Mouse (Mus musculus) mature B cell (primary cell): ENCODE results near the gene Sept9.

Source experiments
- in situ Hi-C: fragments of 300-500 bp; cut with MboI; formaldehyde crosslinking; loops from 2 replicates; pipeline ENCODE4 v1.14.3; 2019

Sept9 gene

GRCm38 (mm10) chr11:117176304-117176703 is 23.2 kb upstream of the Sept9 start:
- in situ Hi-C loops, result loop anchor here (5.0 kb wide), 1 partner anchor 114 kb away; no protein-coding TSS in a partner anchor

- in situ Hi-C loops, result loop anchor here (5.0 kb wide), 1 partner anchor 115 kb away; no protein-coding TSS in a partner anchor
Observed at GRCm38 (mm10) chr11:117176900-117177299, 22.6 kb upstream of the Sept9 start.

- in situ Hi-C loops, result loop anchor here (5.0 kb wide), 1 partner anchor 115 kb away; no protein-coding TSS in a partner anchor
Observed at GRCm38 (mm10) chr11:117177303-117177979, 22.0 kb upstream of the Sept9 start.

DNA sequence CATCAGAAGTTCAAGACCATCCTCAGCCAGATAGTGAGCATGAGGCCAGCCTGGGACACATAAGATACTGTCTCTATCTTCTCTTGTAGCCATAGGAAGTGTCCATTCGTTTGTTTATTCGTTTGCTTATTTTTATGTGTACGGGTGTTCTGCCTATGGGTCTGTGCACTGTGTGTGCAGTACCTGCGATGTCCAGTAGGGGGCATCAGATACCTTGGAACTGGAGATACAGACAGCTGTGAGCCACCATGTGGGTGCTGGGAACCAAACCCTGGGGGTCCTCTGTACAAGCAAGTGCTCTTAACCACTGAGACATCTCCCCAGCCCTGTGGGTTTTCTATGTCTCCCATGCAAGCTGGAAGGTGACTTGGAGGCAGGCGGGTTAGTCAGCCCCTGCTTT is 19.6 kb upstream of the Sept9 start:
- in situ Hi-C loops, result loop anchor here (5.0 kb wide), 1 partner anchor 118 kb away; no protein-coding TSS in a partner anchor

- in situ Hi-C loops, result no loop called here
Observed at GRCm38 (mm10) chr11:117182808-117183207, 16.7 kb upstream of the Sept9 start.

- in situ Hi-C loops, result no loop called here
Observed at GRCm38 (mm10) chr11:117183299-117183698, 16.2 kb upstream of the Sept9 start.

- in situ Hi-C loops, result no loop called here
Observed at GRCm38 (mm10) chr11:117183841-117184240, 15.6 kb upstream of the Sept9 start.

- in situ Hi-C loops, result no loop called here
Observed at GRCm38 (mm10) chr11:117185076-117185933, 14.2 kb upstream of the Sept9 start.

DNA sequence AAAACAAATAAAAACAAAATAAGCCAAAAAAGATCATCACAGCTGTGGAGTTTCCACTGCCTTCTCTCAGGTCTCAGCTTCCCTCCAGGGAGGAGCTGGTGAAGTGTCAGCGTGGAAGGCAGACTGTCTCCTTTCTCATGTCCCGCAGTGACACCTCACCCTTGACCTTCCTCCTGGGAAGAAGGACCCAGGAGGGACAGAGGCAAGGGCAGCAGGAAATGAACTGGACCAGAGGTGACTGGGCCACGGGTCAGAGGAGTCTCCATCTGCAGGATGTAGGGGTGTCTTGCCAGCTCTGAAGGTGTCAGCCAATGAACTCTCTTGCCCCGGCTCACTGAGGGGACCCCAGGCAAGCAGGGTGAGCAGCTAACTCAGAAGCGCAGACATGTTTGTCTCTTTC is 7.9 kb upstream of the Sept9 start:
- in situ Hi-C loops, result no loop called here

DNA sequence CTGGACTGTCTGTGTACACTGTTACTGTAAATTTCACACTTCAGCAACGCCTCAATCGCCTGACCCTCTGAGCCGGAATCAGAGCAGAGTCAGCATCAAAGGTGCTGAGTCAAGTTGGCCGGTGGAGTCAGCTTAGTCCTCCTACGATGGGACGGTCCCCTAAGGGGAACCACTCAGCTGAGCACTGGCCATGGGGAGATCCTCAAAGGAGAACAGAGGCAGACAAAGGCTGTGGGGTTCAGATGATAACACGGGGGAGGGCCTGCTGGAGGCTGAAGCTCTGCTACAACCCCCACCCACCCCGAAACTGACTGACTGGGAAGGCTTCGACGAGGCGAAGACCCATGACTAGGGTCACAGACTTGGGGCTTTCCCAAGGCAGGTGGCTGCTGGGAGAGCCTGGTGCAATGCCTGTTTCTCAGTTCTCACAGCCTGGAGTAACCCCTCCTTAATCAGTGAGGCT is 5.0 kb upstream of the Sept9 start:
- in situ Hi-C loops, result no loop called here

- in situ Hi-C loops, result no loop called here
Observed at GRCm38 (mm10) chr11:117195616-117196015, 3.8 kb upstream of the Sept9 start.

DNA sequence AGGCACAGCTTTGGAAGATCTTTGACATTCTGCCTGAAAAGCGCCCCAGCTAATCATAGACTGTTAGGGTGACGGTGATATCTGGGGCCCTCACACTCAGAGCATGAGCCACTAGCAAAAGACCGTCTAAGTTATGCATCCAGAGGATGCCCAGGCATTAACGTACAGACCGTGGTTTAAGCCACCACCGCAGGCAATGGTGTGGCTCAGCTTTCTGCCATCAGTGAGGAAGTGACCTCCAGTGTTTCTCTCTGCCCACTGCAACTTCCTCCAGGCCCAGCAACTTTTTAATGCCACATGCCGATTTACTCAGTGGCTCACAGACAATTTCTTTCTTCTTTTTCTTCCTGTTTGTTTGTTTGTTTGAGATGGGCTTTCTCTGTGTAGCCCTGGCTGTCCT is 2.8 kb upstream of the Sept9 start:
- in situ Hi-C loops, result no loop called here

DNA sequence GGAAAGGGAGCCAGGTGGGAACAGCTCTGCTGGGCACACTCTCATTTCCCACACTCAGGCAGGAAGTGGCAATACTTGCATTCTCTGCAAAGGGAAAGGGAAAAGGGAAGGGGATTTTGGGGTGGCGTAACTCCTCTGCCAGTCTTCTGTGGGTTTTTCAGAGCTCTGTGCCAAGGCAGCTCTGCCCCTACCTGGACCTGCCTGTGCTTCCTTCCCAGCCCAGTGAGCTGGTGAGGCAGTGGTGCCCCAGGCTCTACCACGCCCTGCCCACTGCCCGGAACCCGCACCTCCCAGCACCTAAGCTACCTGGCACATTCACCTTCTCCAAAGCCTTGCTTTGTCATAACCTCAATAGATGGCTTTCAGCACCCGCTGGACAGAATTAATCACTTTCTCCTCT is 1.3 kb upstream of the Sept9 start:
- in situ Hi-C loops, result no loop called here

DNA sequence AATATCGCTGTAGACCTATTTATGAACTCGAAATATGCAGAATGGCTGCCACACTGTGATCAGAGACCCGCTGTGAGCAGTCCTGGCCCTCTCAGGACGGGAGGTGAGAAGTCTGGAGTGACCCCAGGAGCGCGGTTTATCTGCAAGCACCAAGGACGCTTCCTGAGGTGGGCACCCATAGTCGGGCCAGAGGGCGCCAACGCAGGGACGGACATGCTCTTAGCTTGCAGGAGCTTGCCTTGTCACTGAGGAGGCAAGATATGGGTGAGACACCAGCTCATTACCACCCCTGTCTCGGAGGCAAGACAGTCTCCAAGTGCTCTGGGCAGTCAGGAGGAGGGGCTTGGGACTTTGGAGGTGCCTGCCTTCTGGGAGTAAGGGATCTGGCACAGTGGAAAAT is 2.4 kb downstream of the Sept9 start:
- in situ Hi-C loops, result no loop called here

GRCm38 (mm10) chr11:117204606-117205005 is 5.1 kb downstream of the Sept9 start:
- in situ Hi-C loops, result no loop called here

GRCm38 (mm10) chr11:117205042-117205441 is 5.6 kb downstream of the Sept9 start:
- in situ Hi-C loops, result no loop called here

DNA sequence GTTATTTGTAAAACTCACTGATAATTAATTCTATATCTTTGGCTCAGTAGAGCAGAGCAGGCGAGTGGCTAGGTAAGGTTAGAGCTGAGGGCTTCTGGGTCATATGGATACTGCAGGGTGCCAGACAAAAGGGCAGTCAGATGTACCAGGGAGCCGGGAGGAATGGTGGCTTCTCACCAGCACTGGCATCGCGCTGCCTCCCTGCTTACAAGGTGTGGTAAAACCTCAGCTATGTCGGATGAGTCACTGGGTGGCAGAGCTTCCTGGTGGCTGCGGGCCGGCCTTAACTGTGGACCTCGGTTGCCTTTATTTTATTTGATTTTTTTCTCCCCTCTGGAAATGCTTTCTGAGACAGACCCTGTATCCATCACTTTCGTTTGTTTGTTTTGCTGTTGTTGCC is 6.0 kb downstream of the Sept9 start:
- in situ Hi-C loops, result no loop called here

DNA sequence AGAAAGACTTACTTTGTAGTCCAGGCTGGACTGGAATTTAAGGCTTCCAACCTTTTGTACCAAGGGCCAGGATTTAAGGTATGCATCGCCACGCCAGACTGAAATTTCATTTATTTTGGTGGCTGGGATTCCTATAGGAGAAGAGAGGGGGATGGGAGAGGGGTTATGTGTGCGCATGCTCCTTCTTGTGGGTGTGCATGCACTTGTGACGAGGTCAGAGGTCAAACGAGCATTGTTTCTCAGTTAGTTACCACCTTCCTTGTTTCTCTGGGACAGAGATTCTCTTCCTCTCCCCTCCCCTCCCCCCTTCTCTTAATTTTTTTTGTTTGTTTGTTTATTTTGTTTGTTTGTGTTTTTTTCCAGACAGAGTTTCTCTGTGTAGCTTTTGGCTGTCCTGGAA is 8.0 kb downstream of the Sept9 start:
- in situ Hi-C loops, result no loop called here

DNA sequence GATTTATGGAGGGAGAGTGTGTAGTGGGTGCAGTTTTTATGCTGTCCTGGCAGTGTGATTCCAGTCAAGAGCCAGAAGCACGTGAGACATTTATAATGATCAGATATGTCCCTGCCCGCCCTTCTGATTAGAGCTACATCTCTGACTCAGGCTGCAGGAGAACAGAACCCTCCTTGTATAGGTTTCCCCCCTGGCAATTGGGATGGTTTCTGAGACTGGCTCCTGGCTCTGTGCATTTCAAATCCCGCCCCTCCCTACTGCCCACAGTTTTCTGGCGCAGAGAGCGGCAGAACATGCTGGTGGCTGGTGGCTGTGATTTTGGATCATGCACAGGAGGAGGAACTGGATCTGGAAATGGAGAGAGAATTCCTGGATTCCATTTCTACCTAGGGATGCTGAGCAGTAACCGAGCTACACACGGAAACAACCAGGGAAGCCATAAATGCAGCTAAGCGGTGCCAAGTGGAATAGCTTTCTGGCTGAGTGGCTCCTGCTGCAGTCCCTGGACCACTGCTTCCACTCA is 8.8 kb downstream of the Sept9 start:
- in situ Hi-C loops, result no loop called here

DNA sequence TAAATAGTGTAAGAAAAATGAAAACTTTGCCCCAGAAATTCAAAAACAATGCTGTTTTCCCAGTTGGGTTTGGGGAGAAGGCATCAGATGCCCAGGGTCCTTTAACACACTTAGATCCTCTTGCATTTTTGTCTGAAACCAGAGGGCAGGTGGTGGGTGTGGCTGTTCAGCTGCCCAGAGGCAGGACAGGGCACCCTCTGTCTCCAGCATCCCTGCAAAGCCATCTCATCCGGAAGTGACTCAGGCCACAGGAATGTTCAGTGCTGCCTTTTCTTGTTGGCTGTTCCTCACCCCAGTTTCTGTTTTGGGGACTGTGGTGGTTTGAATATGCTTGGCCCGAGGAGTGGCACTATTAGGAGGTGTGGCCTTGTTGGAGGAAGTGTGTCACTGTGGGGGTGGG is 17.3 kb downstream of the Sept9 start:
- in situ Hi-C loops, result no loop called here

- in situ Hi-C loops, result no loop called here
Observed at GRCm38 (mm10) chr11:117218070-117218469, 18.6 kb downstream of the Sept9 start.

- in situ Hi-C loops, result no loop called here
Observed at GRCm38 (mm10) chr11:117218498-117218897, 19.0 kb downstream of the Sept9 start.

DNA sequence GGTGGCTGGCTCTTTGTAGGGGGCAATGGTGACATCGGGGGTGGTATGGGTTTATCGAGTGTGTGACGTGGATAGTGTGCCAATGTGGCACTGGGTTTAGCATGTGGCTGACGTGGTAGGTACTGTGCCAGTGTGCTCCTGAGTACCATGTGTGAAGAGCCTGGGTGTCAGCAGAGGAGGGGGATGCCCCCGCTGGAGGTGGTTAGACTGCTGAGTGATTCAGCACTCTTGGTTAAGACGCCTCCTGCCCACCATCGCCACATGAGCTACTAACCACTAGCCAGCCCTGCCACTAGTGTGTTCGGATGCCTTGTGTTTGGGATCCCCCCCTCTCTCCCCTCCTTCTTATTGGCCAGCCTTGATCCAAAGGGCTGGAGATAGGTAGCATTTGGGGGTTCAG is 21.3 kb downstream of the Sept9 start:
- in situ Hi-C loops, result no loop called here
